ENCODE assay signal across 14 mouse cellular contexts in the genomic region with DNA sequence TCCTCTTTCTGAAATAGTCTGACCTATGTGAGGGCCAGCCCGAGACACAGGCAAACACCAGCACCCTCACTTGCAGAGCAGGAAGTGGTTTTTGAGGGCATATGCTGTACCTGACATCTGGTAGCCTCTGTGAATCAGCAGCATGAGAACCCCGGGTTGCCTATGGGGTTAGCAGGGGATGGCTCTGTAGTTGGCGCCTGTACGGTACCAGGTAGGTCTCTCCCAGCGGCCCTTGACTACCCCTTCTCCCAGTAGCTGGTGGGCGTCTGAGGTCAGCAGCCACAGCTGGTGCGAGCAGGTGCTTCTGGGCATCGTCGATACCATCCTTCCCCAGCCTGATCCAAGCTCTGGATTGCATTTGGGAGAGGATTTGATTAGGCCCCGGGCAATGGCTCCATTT.
DNase-seq lines count a peak whose midpoint lies in the region; ATAC-seq and TF ChIP-seq lines count a peak whose summit lies in the region.
"Had no signal": no experiment of that assay in that cellular context is flagged by ENCODE, and none has a peak within 500 bp of the region (broad histone marks: within the 10 kb centered on the region; RNA-seq: fewer than 3 reads in every experiment).

No protein-coding gene starts in this region.

- no peak for TF ChIP-seq CTCF in spleen, adult 2 months (IDR thresholded peaks at IDR 0.05; ENCODE audit: extremely low read depth, insufficient read depth, insufficient read length, insufficient replicate concordance)

- H3K9ac ChIP-seq in embryonic facial prominence, embryonic 13.5 days: no peak overlapping the region
- H3K9ac ChIP-seq: hindbrain, embryonic 14.5 days; lung, embryonic 15.5 days had no signal

- H3K4me3 ChIP-seq in embryonic facial prominence, embryonic 13.5 days: no peak overlapping the region
- no peak overlapping the region for H3K4me3 ChIP-seq in embryonic facial prominence, embryonic 10.5 days
- no peak overlapping the region for H3K4me3 ChIP-seq in spleen, adult 2 months (ENCODE audit: extremely low read depth, insufficient read depth, insufficient read length)
- H3K4me3 ChIP-seq: lung, embryonic 15.5 days had no signal

- peaks cover 38% of the 10 kb centered on the region for H3K4me1 ChIP-seq in embryonic facial prominence, embryonic 13.5 days
- peaks cover 64% of the 10 kb centered on the region for H3K4me1 ChIP-seq in embryonic facial prominence, embryonic 10.5 days
- H3K4me1 ChIP-seq in spleen, adult 2 months (ENCODE audit: control insufficient read depth, insufficient read depth, insufficient read length): peaks cover 54% of the 10 kb centered on the region

- WGBS in embryonic facial prominence, embryonic 13.5 days: 50% methylated on average over 10 of the region's 10 CpGs
- 67% methylated on average over 10 of the region's 10 CpGs for WGBS in embryonic facial prominence, embryonic 10.5 days
- WGBS in spleen, adult 2 months: 12% methylated on average over 10 of the region's 10 CpGs

- no peaks in the 10 kb centered on the region for H3K9me3 ChIP-seq in embryonic facial prominence, embryonic 13.5 days
- H3K9me3 ChIP-seq in embryonic facial prominence, embryonic 10.5 days: no peaks in the 10 kb centered on the region
- H3K9me3 ChIP-seq: lung, embryonic 15.5 days had no signal

- ATAC-seq in embryonic facial prominence, embryonic 13.5 days (ENCODE audit: insufficient number of reproducible peaks, insufficient read depth, low FRiP score, low TSS enrichment, low read depth): no peak
- peak; percentile 55 for ATAC-seq in granulocyte monocyte progenitor cell, adult 5-6 weeks (replicated peaks; ENCODE audit: poor library complexity, severe bottlenecking)
- ATAC-seq in megakaryocyte-erythroid progenitor cell, adult 5-6 weeks (replicated peaks; ENCODE audit: low FRiP score, low TSS enrichment, poor library complexity, severe bottlenecking): no peak

- DNase-seq in embryonic facial prominence, embryonic 10.5 days (ENCODE audit: low spot score): no peak
- peak; percentile 54 for DNase-seq in 3134 (ENCODE audit: extremely low read depth, insufficient read length, low spot score)
- DNase-seq in spleen, adult 2 months (ENCODE audit: low read depth in 1 of 2, low spot score in 2 of 2): peak; percentile 47 to 71
- no peak for DNase-seq in cerebellum, postnatal 4 days (ENCODE audit: low spot score in 2 of 2)
- DNase-seq in urinary bladder, adult 18-20 months (ENCODE audit: low spot score in 2 of 2): no peak
- DNase-seq: cerebellum, adult 9-11 months; gastrocnemius, postnatal 25 days; kidney, postnatal 10 days; right cerebral cortex, adult 18-20 months had no signal

- no peaks in the 10 kb centered on the region for H3K27me3 ChIP-seq in embryonic facial prominence, embryonic 13.5 days
- H3K27me3 ChIP-seq in embryonic facial prominence, embryonic 10.5 days (replicated peaks; ENCODE audit: low read depth, poor library complexity, severe bottlenecking): no peaks in the 10 kb centered on the region
- H3K27me3 ChIP-seq in spleen, adult 2 months (ENCODE audit: control insufficient read depth, insufficient read depth, low read length): no peaks in the 10 kb centered on the region
- H3K27me3 ChIP-seq: lung, embryonic 15.5 days had no signal

- no peak for TF ChIP-seq POLR2A in spleen, adult 2 months (IDR thresholded peaks at IDR 0.05; ENCODE audit: low read depth, low read length)

- H3K27ac ChIP-seq in embryonic facial prominence, embryonic 13.5 days: 0 out of 2 replicates have a peak overlapping the region, but pooled peaks have one; percentile 62
- H3K27ac ChIP-seq in embryonic facial prominence, embryonic 10.5 days (replicated peaks): no peak overlapping the region; the same call in 1 of the 2 replicates
- peak overlapping the region; percentile 79 for H3K27ac ChIP-seq in spleen, adult 2 months (ENCODE audit: insufficient read depth, low read length)
- H3K27ac ChIP-seq: hindbrain, embryonic 14.5 days; lung, embryonic 15.5 days had no signal

- peaks cover 26% of the 10 kb centered on the region for H3K36me3 ChIP-seq in embryonic facial prominence, embryonic 13.5 days
- peaks cover 53% of the 10 kb centered on the region for H3K36me3 ChIP-seq in embryonic facial prominence, embryonic 10.5 days (replicated peaks)
- no peaks in the 10 kb centered on the region for H3K36me3 ChIP-seq in spleen, adult 2 months (ENCODE audit: control insufficient read depth, insufficient read depth, low read length)

- no peak overlapping the region for H3K4me2 ChIP-seq in embryonic facial prominence, embryonic 13.5 days
- H3K4me2 ChIP-seq: hindbrain, embryonic 14.5 days; lung, embryonic 15.5 days had no signal

Comparison
In these comparisons a context has a peak if more than half of its experiments do, and no peak if none do; other contexts are left out.
1. DNase-seq: peak in 3134 (single experiment) and spleen, adult 2 months (2 of 2); none in embryonic facial prominence, embryonic 10.5 days (single experiment), cerebellum, postnatal 4 days (0 of 2) and urinary bladder, adult 18-20 months (0 of 2).